Mouse (Mus musculus): Measurements from ENCODE around the gene Gpsm3. TPM values are rescaled to one million over a fixed set of nuclear protein-coding genes. Genes with fewer than 3 reads are reported as not detected.

Gpsm3 gene
- total RNA-seq, 2 experiments from 2014 or later = 2.5 to 3.0 TPM

DNA sequence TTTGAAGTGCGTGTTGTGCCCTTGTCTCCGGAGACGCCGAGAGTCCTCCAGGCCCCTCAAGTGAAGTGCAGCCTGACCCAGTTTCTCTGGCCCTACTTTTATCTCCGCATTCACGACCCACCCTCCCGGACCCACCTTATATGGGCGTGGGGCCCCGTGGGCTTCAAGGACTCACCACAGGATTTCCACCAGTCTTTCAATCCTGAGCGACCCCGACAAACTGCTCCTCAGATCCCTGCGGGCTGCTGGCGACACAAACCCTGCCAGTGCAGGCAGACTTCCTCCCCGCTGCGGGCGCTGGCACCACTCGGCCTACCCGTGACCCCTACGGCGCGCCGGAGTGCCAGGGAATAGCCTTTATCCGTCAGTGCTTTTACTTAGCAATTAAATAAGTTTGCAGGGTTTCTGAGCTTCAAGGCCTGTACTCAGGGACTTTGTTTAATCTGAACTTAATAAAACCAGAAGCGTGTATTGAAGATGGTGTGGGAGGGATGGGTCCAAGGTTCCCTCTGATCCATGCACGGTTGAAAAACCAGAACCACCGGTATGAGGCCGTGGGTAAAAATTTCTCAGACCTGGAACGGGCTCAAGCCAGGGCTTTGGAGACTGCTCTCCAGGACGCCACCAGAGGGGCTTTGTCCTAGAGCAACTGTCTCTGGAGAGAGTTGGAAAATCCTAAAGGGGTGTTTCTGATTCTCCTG is 38.5 kb downstream of the Gpsm3 start, which contains the start of gene Ppt2:
Gene Ppt2 (minus strand): TSS at position 568 of the 701 bp plus-strand sequence.
- peak in 1 of 2 experiments; percentile 25 for DNase-seq (ENCODE audit: low spot score in 2 of 2)

DNA sequence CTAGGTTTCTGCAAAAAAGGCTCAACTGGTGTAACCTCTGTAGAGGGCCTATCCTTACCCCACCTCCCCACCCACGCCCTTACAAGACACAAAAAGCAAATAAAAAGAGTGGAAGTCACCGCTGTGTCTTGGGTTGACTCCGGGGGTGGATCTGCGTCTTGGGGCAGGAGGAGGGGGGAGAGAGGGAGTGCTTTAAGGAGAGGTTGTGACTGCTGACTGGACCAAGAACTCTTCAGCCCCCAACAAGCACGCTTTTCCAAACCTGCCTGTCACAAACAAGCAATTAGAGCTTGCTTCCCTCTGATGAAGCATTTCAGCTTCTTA is 39.0 kb downstream of the Gpsm3 start:
- no peak for DNase-seq (ENCODE audit: low spot score in 2 of 2)

DNA sequence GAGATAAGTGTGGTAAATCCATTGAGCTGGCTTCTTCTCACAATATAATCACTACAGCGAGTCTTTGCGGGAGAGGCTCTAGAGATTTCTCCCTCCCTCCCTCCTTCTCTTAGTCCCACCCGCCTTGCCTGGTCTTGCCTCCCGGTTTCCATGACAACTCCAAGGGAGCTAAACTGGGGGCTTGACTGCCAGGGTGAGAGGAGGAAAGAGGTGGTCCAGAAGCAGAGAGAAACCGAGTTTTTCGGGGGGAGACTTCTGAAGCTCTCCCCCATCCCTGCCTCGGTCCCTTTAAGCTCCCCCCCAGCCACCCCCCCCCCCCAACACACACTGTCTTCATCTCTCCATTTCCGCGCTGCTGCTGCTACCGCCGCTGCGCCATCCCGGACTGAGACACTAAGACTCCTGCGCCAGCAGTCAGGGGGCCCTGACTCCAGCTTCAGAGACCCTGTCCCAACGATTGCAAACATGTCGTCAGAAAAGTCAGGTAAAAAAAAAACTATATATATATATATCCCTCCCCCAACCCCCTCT is 39.7 kb downstream of the Gpsm3 start, which contains the start of gene Prrt1:
Gene Prrt1 (plus strand): TSS at position 313 of the 531 bp plus-strand sequence.
- peak; percentile 62 to 69 for DNase-seq (ENCODE audit: low spot score in 2 of 2)

DNA sequence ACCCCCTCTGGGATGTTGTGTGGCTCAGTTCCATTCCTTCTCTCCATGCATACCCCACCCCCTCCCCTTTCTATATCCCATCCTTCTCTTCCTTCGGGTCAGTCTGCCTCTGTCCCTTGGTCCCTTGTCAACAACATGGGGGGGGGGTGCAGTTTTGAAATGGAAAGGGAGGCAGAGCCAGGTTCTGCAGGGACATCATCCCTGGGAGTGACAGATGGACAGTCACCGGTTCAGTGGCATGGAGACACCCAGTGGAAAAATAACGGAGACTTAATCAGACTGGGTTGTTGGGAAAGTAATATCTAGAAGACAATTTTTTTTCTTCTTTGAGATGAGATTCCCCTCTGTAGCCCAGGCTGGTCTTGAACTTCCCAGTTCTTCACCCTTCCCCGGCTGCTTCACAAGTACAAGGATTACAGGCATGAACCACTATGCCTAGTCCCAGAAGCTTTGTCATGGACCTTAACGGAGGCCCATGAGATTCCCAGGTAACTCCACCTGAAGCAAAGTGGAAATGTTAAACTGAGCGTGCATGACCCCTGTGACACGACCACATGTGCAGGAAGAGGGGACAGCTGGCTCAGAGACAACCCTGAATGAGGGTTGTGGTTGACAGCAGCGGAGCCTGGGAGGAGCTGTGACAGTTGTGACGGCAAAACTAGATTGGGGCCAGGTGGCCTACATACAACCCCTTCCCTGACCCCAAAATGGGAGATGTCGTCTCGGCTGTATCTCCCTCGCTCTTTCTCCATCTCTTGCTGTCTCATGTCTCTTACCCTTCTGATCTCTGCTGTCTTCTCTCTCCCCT is 40.4 kb downstream of the Gpsm3 start:
- no peak for DNase-seq (ENCODE audit: low spot score in 2 of 2)

DNA sequence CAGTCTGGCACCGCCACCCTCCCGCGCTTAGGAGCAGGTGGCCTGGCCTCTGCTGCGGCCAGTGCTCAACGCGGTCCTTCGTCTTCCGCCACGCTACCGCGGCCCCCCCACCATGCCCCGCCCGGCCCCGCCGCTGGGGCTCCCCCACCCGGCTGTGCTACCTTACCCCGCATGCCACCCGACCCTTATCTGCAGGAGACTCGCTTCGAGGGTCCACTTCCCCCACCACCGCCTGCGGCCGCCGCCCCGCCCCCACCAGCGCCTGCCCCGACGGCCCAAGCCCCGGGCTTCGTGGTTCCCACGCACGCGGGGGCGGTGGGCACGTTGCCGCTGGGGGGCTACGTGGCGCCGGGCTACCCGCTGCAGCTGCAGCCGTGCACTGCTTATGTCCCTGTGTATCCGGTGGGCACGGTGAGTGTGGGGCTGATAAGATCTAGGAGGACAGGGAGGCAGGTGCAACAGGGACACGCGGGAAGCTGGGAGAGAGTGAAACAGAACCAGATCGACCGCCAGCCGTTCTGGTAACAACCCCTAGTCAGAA is 41.2 kb downstream of the Gpsm3 start:
- no peak for DNase-seq (ENCODE audit: low spot score in 2 of 2)

DNA sequence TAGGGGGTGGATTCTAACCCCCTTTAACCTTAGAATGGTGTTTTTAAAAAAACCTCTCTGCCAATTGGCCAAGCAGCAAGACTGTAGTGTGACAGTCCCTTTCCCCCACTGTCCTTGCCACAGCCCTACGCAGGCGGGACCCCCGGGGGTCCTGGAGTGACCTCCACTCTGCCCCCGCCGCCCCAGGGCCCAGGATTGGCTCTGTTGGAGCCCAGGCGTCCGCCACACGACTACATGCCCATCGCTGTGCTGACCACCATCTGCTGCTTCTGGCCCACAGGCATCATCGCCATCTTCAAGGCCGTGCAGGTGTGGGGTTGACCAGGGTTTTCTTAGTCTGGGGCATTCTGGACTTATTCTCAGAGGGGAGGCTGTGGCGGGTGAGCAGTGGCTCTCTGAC is 42.0 kb downstream of the Gpsm3 start:
- DNase-seq (ENCODE audit: low spot score in 2 of 2) = no peak

DNA sequence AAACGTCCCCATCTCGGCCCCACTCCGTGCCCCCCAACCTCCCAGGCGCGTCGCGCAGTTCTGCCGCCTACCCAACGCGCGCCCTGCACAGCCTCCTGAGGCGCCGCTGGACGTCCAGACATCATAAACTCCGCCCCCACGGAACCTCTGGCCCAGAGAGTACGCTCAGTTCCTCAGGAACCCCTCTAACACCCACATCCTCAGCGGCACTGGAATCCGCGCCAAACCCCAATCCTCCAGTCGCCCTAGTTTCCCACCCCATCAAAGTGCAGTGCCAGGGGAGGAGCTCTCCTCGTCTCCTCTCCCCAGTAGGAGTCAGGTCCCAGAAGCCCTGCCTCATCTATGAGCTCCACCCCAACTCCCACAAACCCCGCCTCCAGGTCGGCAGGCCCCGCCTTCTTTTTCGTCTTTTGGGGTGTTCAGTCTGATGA is 42.7 kb downstream of the Gpsm3 start:
- DNase-seq (ENCODE audit: low spot score in 2 of 2) = peak; percentile 87 to 92

DNA sequence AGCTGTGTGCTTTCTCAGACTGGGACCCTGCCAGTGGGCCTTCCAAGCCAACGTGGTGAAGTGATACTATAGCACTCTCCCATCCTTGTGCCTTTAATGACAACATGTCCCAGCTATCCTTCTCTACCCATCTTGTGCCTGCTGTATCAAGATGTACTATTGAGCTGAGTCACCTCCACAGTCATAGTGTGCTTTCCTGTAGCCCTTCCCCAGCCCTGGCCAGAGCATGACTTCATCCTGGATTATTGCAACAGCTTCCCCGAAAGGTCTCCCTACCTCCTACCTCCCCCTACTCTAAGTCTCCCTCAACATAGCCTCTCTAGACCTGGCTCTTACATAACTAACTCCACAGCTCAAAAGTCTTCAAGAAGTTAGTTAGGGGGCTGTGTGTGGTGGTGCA is 46.1 kb downstream of the Gpsm3 start:
- DNase-seq (ENCODE audit: low spot score in 2 of 2) = no peak

DNA sequence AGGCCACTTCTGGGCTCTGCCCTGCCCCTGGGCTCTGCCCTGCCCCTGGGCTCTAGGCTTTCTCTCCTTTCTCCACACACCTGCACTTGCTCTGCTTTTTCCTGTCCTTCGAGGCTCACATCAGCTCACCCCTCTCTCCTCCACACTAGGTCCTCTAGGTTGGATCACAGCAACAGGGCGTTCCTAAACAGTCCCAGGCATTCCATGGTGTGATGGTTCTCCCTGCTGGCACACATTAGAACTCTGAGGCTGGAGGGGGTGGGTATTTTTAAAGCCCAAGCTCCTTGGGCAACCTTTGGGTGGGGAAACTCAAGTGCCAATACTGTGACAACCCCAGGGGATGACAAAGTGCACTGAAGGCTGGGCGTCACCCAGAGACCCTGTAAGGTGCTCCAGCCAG is 47.9 kb downstream of the Gpsm3 start:
- no peak for DNase-seq (ENCODE audit: low spot score in 2 of 2)

DNA sequence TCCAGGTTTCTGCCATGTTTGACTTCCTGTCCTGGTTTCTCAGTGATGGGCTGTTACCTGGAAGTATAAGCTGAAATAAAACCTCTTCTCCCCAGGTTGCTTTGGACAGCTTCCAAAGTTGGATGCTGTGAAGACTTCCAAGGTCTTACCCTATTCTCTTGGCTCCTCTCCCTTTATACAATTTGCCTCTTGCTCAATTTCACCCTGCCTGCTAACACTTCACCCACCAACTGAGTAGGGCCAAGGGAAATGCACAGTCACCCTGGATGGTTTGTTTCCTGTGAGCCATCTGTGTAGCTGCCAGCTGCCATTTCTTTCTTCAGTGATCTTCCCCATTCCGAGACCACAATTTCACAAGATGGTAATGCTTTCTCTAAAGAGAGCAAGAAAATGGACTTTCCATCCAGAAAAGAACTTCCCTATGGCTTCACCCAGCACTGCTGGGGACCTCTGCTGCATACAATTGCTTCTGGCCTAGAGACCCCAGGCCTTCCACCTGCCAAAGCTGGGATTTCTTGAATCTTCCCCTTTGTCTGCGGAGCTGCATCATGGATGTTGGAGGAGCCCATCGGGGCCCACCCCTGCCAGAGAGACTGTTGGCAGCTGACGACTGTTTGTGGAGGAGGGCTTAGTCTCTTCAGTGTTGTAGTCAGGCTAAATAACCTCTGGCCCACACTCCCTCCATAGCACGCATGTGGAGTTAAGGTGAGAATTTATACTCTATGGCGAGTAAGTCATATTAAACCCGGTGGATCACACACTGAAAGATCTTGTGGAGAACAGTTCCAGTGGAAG is 50.1 kb downstream of the Gpsm3 start:
- DNase-seq (ENCODE audit: low spot score in 2 of 2) = no peak

DNA sequence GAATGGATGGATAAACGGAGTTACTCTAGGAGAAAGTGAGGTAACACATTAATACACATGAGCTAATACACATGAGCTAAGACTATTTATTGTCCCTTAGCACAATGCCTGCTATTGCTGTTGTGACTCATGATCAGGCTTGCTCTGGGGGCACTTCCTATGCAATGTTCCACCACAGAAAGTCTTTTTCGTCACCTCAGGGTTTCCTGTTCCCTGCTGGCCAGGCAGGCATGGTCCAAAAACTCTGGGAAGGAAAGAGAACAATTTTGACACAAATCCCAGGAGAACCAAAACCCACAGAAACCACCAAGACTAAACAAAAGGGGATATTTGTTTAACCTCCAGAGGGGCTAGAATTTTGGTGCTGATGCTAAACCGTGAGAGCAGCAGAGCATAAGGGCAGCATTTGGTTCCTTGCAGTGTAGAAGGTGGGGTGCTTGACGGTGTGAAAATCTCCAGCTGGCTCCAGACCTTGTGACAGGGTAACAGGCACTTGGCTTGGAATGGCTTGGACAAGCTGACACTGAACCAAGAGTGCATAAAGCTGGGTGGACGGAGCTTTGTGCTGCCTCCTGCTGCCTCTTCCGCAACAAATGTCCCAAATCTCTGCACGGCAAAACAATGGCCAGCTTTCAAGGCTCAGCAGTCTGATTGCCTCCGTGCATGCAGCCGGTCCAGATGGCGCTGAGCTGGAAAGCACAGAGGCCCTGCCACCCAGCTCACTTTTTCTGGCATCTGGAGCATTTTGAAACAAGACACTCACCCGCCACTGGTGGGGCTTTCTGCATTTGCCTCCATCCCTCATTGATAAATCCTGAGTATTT is 51.4 kb downstream of the Gpsm3 start:
- peak; percentile 53 to 62 for DNase-seq (ENCODE audit: low spot score in 2 of 2)

Other genes starting within 250 kb of the Gpsm3 start
- gene Btnl2, start 235.0 kb upstream of the Gpsm3 start, total RNA-seq (2021) = under 1 TPM; 0.63 to 0.68 TPM
- gene Btnl1, start 212.7 kb upstream of the Gpsm3 start, total RNA-seq (2021) = not detected
- gene BC051142, start 191.0 kb upstream of the Gpsm3 start, total RNA-seq (2021) = 1 to 10 TPM; 2.1 to 4.4 TPM
- gene Btnl4, start 112.5 kb upstream of the Gpsm3 start, total RNA-seq (2021) = not detected
- gene Btnl6, start 72.5 kb upstream of the Gpsm3 start, total RNA-seq (2021) = not detected
- gene Notch4, start 25.5 kb upstream of the Gpsm3 start, total RNA-seq (2021) = 1 to 10 TPM; 6.1 to 9.0 TPM
- 10 to 100 TPM; 58.4 to 64.5 TPM for gene Pbx2, start 1.5 kb downstream of the Gpsm3 start, total RNA-seq (2021)
- gene Ager, start 8.1 kb downstream of the Gpsm3 start, total RNA-seq (2021) = under 1 TPM; 0.45 to 0.58 TPM
- gene Rnf5, start 13.9 kb downstream of the Gpsm3 start, total RNA-seq (2021) = 10 to 100 TPM; 74.2 to 75.9 TPM
- 100 to 1,000 TPM; 165 to 169 TPM for gene Agpat1, start 14.5 kb downstream of the Gpsm3 start, total RNA-seq (2021)
- gene Egfl8, start 26.2 kb downstream of the Gpsm3 start, total RNA-seq (2021) = 1 to 10 TPM; 3.2 to 3.4 TPM
- 10 to 100 TPM; 43.6 to 47.2 TPM for gene Ppt2, start 38.7 kb downstream of the Gpsm3 start, total RNA-seq (2021)
- 100 to 1,000 TPM; 131 to 147 TPM for gene Prrt1, start 39.7 kb downstream of the Gpsm3 start, total RNA-seq (2021)
- 10 to 100 TPM; 11.4 to 14.3 TPM for gene Fkbpl, start 55.0 kb downstream of the Gpsm3 start, total RNA-seq (2021)
- gene Atf6b, start 57.3 kb downstream of the Gpsm3 start, total RNA-seq (2021) = 10 to 100 TPM; 60.1 to 63.2 TPM
- 1 to 10 TPM; 1.6 to 1.9 TPM for gene Tnxb, start 80.7 kb downstream of the Gpsm3 start, total RNA-seq (2021)
- gene C4b, start 154.1 kb downstream of the Gpsm3 start, total RNA-seq (2021) = 10 to 100 TPM; 29.6 to 32.7 TPM
- gene Cyp21a1, start 214.8 kb downstream of the Gpsm3 start, total RNA-seq (2021) = not detected
- 10 to 100 TPM; 49.7 to 53.0 TPM for gene Stk19, start 247.1 kb downstream of the Gpsm3 start, total RNA-seq (2021)
- gene Dxo, start 247.2 kb downstream of the Gpsm3 start, total RNA-seq (2021) = 10 to 100 TPM; 32.1 to 37.8 TPM

Data from left cerebral cortex, adult 18-20 months (tissue).